Mouse (Mus musculus) midbrain, embryonic 10.5 days (tissue): Measurements from ENCODE around the gene Dock4. TPM values are rescaled to one million over a fixed set of nuclear protein-coding genes. Genes with fewer than 3 reads are reported as not detected.
"Not testable (repeated sequence)": the region's sequence is repeated elsewhere in the genome, so short reads cannot be mapped to it uniquely, and the experiment has no call there.

Source experiments
- DNase-seq: peaks from one replicate; pipeline ENCODE4 v3.0.0-alpha.2; 2017; ENCODE audit warnings: low spot score
- H3K27ac ChIP-seq: fragments of 300-500 bp; sonication (generic); replicated peaks from 2 replicates; pipeline ENCODE4 v1.5.1; 2016; ENCODE audit warnings: mild to moderate bottlenecking
- H3K27me3 ChIP-seq: fragments of 300-500 bp; sonication (generic); 2 replicates; pipeline ENCODE4 v1.6.1; 2016; ENCODE audit warnings: low read depth, mild to moderate bottlenecking; ENCODE audit not compliant: poor library complexity, severe bottlenecking
- H3K36me3 ChIP-seq: fragments of 300-500 bp; sonication (generic); 2 replicates; pipeline ENCODE4 v1.6.1; 2016; ENCODE audit warnings: mild to moderate bottlenecking, moderate library complexity
- H3K4me1 ChIP-seq: fragments of 300-500 bp; sonication (generic); 2 replicates; pipeline ENCODE4 v1.6.1; 2016
- H3K4me3 ChIP-seq: fragments of 300-500 bp; sonication (generic); 2 replicates; pipeline ENCODE4 v1.5.1; 2016; ENCODE audit warnings: mild to moderate bottlenecking, moderate library complexity
- H3K9me3 ChIP-seq: fragments of 300-500 bp; sonication (generic); replicated peaks from 2 replicates; pipeline ENCODE4 v1.6.1; 2016; ENCODE audit warnings: mild to moderate bottlenecking
- WGBS: fragments of 180-500 bp; shearing (Covaris S2); methylation state at CpG from one replicate; pipeline ENCODE4 v1.1.7; 2016; 5-methylcytosine and 5-hydroxymethylcytosine counted together
- polyA plus RNA-seq: library from polyadenylated mRNA; unstranded; fragments of >200 nt; fragmentation: Nextera tagmentation; extraction: Ambion mirVana; gene quantifications from 2 replicates; pipeline ENCODE4 v1.2.1, GENCODE M21; 2016

Gene Dock4
- polyA plus RNA-seq, 1 experiment from 2014 or later, result 14.0 TPM

DNA sequence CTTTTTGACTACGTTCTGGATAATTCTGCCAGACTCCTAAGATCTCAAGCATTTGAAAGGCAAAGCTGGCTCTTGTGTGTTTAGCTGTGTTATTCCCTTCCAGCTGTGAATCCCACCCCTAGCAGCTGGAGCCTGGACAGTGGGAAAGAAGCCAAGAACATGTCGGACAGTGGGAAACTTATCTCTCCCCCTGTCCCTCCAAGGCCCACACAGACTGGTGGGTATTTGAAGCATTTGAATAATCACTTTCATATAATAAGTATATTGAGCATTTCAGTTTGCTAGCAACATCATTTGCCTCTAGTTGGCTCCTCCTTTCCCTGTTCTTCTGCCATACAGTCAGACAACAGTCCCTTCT, 392.6 kb downstream of the Dock4 start:
- WGBS, result 78% methylated on average over 2 of the region's 2 CpGs
- Histone ChIP-seq H3K4me1 (peaks cover 10% of the 10 kb centered on the region), H3K9me3 (no peaks in the 10 kb centered on the region), H3K36me3 (peaks cover 6% of the 10 kb centered on the region; the same call in 1 of the 2 replicates), H3K27ac (no peak overlapping the region), H3K27me3 (peaks cover 5% of the 10 kb centered on the region; the same call in 1 of the 2 replicates), H3K4me3 (no peak overlapping the region)
- DNase-seq, result no peak

DNA sequence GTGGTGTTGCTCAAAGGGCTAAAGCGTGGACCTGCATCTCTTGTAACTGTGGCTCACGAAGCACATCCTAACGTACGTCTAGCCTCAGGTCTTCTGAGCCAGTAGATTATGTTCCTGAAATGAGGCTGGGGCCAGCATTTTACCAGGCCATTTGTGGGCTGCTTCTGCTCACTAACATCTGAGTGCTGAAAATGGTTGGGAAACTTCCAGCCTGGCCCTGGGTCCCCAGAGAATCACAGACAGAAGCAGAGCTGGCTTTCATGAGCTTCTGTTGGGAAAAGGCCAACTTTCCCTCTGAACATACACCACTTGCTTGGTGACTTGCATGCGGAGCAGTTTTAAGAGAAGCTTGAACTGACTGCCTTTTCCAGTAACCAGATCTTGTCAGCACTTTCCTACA, 393.2 kb downstream of the Dock4 start:
- DNase-seq, result no peak

DNA sequence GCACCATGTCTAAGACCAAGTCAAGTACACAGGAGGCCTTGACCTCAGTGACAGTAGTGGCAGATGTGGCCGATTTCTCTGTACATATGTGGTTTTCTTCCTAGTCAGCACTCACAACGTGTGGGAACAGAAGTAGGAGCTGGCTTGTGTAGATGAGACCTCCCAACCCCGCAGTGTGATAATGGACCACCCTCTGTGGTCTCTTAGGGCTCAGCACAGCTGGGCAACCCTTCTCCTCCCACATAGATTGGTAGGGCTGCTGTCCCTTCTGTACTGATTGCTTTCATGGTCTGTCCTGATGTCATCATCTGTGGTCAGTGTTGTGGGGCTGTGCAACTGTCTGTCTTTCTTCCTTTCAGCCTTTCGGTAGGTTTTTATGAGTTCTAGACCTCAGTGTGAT, 394.1 kb downstream of the Dock4 start:
- H3K36me3 ChIP-seq, result no peaks in the 10 kb centered on the region
- peaks cover 5% of the 10 kb centered on the region; the same call in 1 of the 2 replicates for H3K27me3 ChIP-seq
- H3K4me3 ChIP-seq, result no peak overlapping the region
- H3K9me3 ChIP-seq, result no peaks in the 10 kb centered on the region
- DNase-seq, result no peak
- peaks cover 10% of the 10 kb centered on the region for H3K4me1 ChIP-seq
- 70% methylated on average over 4 of the region's 4 CpGs for WGBS
- H3K27ac ChIP-seq, result no peak overlapping the region

More for the DNA sequence above, 393.2 kb downstream of the Dock4 start:
- H3K36me3 ChIP-seq, result peaks cover 6% of the 10 kb centered on the region; the same call in 1 of the 2 replicates
- H3K27ac ChIP-seq, result no peak overlapping the region
- peaks cover 10% of the 10 kb centered on the region for H3K4me1 ChIP-seq
- H3K9me3 ChIP-seq, result no peaks in the 10 kb centered on the region
- H3K27me3 ChIP-seq, result peaks cover 5% of the 10 kb centered on the region; the same call in 1 of the 2 replicates
- H3K4me3 ChIP-seq, result no peak overlapping the region
- WGBS, result 90% methylated on average over 5 of the region's 5 CpGs

DNA sequence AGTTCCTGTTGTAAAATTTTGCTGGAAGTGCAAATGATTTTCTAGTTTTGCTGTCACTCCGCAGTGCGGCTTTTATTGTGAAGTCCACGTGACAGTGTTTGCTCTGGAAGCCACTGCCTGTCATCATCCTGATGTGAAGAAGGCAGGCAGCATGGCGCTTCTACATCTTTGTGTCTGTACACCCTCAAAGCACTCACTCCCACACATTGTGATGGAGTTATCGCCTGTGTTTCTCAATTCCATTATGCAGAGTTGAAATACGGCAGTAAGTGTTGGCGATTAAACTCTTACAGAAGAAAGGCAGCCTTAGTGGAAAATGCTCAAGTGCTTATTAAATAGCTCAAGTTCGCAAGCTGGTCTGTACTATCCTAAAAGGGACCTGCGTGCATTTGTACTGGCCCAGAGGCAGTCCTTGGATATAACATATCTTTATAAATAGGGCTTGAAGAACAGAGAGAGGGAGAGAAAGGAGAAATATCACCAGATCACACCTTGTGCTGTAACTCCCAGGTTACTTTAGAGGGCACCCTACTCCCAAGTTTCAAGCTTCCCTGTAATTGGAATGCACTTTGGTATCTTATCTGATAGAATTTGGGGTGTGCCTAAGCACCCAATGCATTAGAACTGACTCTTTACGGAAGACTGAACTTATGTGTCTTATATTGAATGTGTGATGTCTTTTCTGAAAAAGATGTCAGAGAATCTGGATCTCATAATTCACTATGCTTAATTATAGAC, 396.7 kb downstream of the Dock4 start:
- WGBS, result 90% methylated on average over 10 of the region's 10 CpGs

DNA sequence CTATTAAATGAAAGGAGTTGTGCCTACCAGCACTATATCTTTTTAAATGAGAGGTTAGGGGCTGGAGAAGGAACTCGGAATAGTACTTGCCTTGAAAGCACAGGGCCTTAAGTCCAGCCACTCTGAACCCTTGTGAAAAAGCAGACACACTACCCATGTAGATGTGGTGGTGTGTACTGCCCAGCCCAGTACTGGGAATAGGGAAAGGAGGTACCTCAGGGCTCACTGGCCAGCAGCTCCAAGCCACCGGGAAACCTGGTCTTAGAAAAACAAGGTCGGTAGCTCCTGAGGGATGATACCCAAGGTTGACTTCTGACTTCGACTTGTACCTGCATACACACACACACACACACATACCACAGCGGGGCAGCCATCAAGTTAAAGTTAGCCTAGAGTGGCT, 397.2 kb downstream of the Dock4 start:
- no peak overlapping the region for H3K27ac ChIP-seq
- no peaks in the 10 kb centered on the region for H3K36me3 ChIP-seq
- DNase-seq, result no peak
- 88% methylated on average over 5 of the region's 5 CpGs for WGBS
- no peak overlapping the region for H3K4me3 ChIP-seq
- peaks cover 5% of the 10 kb centered on the region; the same call in 1 of the 2 replicates for H3K27me3 ChIP-seq
- H3K4me1 ChIP-seq, result no peaks in the 10 kb centered on the region
- no peaks in the 10 kb centered on the region for H3K9me3 ChIP-seq

More for the DNA sequence above, 396.7 kb downstream of the Dock4 start:
- H3K4me3 ChIP-seq, result no peak overlapping the region
- DNase-seq, result no peak
- no peaks in the 10 kb centered on the region for H3K9me3 ChIP-seq
- no peak overlapping the region for H3K27ac ChIP-seq
- no peaks in the 10 kb centered on the region for H3K4me1 ChIP-seq
- no peaks in the 10 kb centered on the region for H3K36me3 ChIP-seq
- peaks cover 5% of the 10 kb centered on the region; the same call in 1 of the 2 replicates for H3K27me3 ChIP-seq

DNA sequence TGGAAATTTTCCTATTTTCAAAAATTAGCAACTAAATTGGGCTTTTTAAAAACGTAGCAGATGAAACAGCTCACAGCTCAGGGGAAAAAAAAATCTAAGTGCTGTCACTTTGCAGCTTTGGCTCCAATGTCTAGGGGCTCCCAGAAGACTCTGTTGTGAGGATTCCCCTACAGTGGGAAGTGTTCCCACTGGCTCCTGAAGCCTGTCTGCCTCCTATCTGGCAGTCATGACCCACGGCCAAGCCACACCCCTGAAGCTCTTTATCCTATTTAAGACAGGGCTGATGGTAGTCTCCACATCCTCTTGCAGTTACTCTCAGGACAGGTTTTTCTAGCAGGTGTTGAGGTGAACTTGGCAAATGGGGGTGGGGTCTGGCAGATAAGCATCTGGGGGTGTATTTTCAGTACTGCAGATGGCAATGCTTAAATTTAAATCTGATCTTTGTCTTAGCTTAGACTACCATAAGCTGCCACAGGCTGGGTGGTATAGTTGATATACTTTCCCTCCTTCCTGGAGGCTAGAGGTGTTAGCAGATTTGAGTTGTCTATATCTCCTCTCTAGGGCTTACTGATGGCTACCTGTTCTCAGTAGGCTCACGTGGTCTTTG, 397.8 kb downstream of the Dock4 start:
- peaks cover 5% of the 10 kb centered on the region; the same call in 1 of the 2 replicates for H3K27me3 ChIP-seq
- no peak overlapping the region for H3K4me3 ChIP-seq
- 73% methylated on average over 3 of the region's 3 CpGs for WGBS
- H3K36me3 ChIP-seq, result no peaks in the 10 kb centered on the region
- H3K9me3 ChIP-seq, result no peaks in the 10 kb centered on the region
- no peak overlapping the region for H3K27ac ChIP-seq
- H3K4me1 ChIP-seq, result no peaks in the 10 kb centered on the region
- no peak for DNase-seq

- H3K9me3 ChIP-seq, result no peaks in the 10 kb centered on the region
- H3K4me3 ChIP-seq, result no peak overlapping the region
- H3K27ac ChIP-seq, result no peak overlapping the region; the same call in 1 of the 2 replicates
- DNase-seq, result no peak
- no peaks in the 10 kb centered on the region for H3K36me3 ChIP-seq
- no peaks in the 10 kb centered on the region for H3K4me1 ChIP-seq
- WGBS, result 93% methylated on average over 22 of the region's 22 CpGs
- H3K27me3 ChIP-seq, result peaks cover 5% of the 10 kb centered on the region; the same call in 1 of the 2 replicates
These were observed 398.6 kb downstream of the Dock4 start for GRCm38 (mm10) chr12:40844324-40844723.

GRCm38 (mm10) chr12:40854705-40855367, 409.1 kb downstream of the Dock4 start:
- Histone ChIP-seq H3K4me1 (no peaks in the 10 kb centered on the region), H3K27ac (no peak overlapping the region), H3K4me3 (no peak overlapping the region), H3K9me3 (no peaks in the 10 kb centered on the region), H3K27me3 (no peaks in the 10 kb centered on the region), H3K36me3 (no peaks in the 10 kb centered on the region)
- DNase-seq, result no peak
- WGBS, result 93% methylated on average over 7 of the region's 7 CpGs

- no peak overlapping the region for H3K27ac ChIP-seq
- no peak overlapping the region for H3K4me3 ChIP-seq
- no peak for DNase-seq
- no peaks in the 10 kb centered on the region for H3K27me3 ChIP-seq
- no peaks in the 10 kb centered on the region for H3K9me3 ChIP-seq
- WGBS, result 83% methylated on average over 7 of the region's 7 CpGs
- no peaks in the 10 kb centered on the region for H3K4me1 ChIP-seq
- no peaks in the 10 kb centered on the region for H3K36me3 ChIP-seq
These were observed 411.7 kb downstream of the Dock4 start for GRCm38 (mm10) chr12:40857466-40857865.

GRCm38 (mm10) chr12:40858763-40859162, 413.0 kb downstream of the Dock4 start:
- not testable (repeated sequence) for H3K36me3 ChIP-seq, H3K4me3 ChIP-seq, H3K4me1 ChIP-seq, H3K27ac ChIP-seq, H3K27me3 ChIP-seq, DNase-seq, H3K9me3 ChIP-seq
- 90% methylated on average over 5 of the region's 7 CpGs for WGBS

DNA sequence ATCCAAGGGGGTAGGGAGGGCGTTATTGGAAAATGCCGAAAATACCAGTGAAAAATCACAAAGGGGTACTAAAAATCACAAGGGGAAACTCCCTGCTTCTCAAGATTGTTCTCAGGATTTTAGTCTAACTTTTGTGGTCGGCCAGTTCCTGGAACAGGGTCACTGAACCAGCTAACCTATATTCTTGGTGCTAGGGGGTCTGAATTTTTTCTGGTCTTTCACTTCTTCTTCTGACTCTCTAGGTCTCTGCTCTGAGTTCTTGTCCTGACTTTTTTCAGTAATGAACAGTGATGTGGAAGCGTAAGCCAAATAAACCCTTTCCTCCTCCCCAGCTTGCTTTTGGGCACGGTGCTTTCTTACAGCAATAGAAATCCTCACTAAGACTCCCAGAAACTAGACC, 424.6 kb downstream of the Dock4 start:
- Histone ChIP-seq H3K9me3 (peaks cover 12% of the 10 kb centered on the region), H3K27ac (no peak overlapping the region), H3K4me1 (no peaks in the 10 kb centered on the region), H3K36me3 (no peaks in the 10 kb centered on the region), H3K4me3 (no peak overlapping the region), H3K27me3 (no peaks in the 10 kb centered on the region)
- WGBS, result 95% methylated on average over 5 of the region's 5 CpGs
- no peak for DNase-seq

GRCm38 (mm10) chr12:40872716-40873115, 427.0 kb downstream of the Dock4 start:
- no peaks in the 10 kb centered on the region for H3K4me1 ChIP-seq
- 92% methylated on average over 3 of the region's 3 CpGs for WGBS
- no peaks in the 10 kb centered on the region for H3K36me3 ChIP-seq
- H3K27me3 ChIP-seq, result no peaks in the 10 kb centered on the region
- peaks cover 12% of the 10 kb centered on the region for H3K9me3 ChIP-seq
- DNase-seq, result no peak
- H3K27ac ChIP-seq, result no peak overlapping the region
- no peak overlapping the region for H3K4me3 ChIP-seq

DNA sequence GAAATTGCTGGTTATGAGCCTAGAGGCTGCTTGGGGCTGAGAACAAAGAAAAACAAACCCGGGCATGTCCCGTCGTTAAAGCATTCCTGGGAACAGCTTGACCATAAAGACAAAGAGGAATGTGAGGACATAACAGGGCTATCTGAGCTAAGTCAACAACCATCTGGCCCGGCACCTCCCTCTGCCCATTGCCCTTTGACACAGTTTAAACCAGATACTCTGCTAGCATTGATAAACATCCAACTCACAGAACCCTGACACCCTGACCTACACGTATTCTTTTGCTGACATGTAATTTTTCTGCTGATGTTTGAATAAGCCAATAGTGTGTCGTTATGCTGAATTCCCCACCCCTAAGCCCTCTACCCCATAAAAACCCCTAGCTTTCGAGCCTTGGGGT, 427.5 kb downstream of the Dock4 start:
- DNase-seq, H3K36me3 ChIP-seq, H3K27me3 ChIP-seq, H3K4me3 ChIP-seq, H3K4me1 ChIP-seq, H3K27ac ChIP-seq: not testable (repeated sequence)
- 84% methylated on average over 7 of the region's 7 CpGs for WGBS
- peaks cover 12% of the 10 kb centered on the region for H3K9me3 ChIP-seq
